Mouse (Mus musculus) T-helper 1 cell (primary cell): ENCODE data around the gene Madd.

Experiments
- in situ Hi-C: fragments of 300-600 bp; cut with MboI, MseI; formaldehyde crosslinking; loops from one replicate; pipeline ENCODE4 v1.15.1; 2025; ENCODE audit warnings: high pct_unique_total_duplicates

Gene Madd

DNA sequence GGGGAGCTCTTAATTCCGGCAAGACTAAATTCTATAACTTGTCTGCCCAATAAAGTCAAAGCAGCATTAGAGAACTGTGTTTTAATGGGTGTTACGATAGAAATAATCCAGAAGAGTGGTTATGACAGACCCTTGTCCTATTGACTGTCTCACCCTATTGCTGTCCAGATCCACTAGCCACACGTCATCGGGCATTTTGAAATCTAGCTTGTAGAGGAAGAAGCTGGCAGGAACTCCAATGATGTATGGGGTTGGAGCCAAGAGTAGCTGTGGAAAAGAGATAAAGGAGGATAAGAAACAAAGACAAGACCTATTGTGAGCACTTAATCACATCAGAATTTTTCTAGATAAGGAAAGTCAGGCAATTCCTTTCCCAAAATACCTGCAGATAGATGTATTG, 8.1 kb downstream of the Madd start:
- in situ Hi-C loops, result no loop called here

- in situ Hi-C loops, result loop anchor here (10.0 kb wide), 2 partner anchors 405 to 445 kb away; no protein-coding TSS in a partner anchor
Measured at GRCm38 (mm10) chr2:91169587-91170322, 13.9 kb downstream of the Madd start.

DNA sequence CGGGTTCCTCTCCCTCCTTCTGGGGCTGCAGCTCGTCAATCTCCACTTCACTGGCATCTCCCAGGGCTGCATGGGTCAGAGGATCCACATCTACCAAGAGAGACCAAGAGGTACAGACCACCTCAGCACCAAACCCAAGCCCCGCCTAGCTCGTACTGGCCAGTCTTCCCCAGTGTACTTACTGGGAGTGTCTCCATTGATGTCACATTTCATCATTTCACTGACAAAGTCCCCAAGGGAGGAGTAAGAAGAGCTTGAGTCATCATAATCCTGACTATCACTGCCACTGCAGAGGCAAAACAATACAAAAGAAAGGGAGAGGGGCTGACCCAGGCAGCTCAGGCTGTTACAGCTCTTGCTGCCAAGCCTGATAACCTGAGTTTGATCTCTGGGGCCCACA, 16.0 kb downstream of the Madd start:
- in situ Hi-C loops, result loop anchor here (10.0 kb wide), 2 partner anchors 407 to 443 kb away; no protein-coding TSS in a partner anchor

- in situ Hi-C loops, result loop anchor here (10.0 kb wide), 2 partner anchors 410 to 440 kb away; no protein-coding TSS in a partner anchor
Measured at GRCm38 (mm10) chr2:91164991-91165390, 18.6 kb downstream of the Madd start.

DNA sequence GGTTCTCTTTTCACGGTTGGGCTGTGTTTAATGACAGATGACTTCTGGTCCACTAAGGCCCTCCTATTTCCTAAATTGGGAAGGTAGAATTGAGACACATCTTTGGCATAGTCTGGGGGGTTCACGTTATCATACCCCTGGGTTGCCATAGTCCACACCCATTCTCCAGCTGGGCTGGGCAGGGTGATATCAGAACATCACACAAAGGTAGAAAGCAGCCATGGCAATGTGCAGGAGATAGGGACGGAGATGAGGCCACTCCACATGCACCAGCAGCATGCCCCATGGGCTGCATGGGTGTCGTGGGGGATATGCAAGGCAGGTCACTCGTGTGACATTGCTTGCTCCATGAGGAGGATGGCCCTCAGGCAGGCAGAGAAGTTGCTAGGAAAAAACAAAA, 20.1 kb downstream of the Madd start:
- in situ Hi-C loops, result loop anchor here (10.0 kb wide), 2 partner anchors 411 to 439 kb away; no protein-coding TSS in a partner anchor

DNA sequence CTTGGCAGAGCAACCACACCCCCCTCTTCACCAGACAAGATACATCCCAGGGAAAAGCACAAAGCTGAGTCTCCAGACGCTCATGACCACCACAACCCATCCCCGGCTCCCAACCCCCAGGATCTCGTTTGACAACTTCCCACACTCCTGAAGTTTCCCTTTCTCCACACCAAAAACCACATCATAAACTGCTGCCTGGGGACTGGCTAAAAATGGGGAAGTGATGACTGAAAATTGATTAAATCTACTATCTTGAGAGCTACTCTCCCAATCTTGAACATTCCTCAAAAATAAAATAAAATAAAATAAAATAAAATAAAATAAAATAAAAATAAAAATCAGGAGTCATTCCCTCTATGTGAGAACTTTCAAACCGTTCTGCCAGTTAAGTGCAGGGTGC, 20.7 kb downstream of the Madd start:
- in situ Hi-C loops, result loop anchor here (10.0 kb wide), 2 partner anchors 412 to 438 kb away; no protein-coding TSS in a partner anchor

GRCm38 (mm10) chr2:91160591-91160990, 23.0 kb downstream of the Madd start:
- in situ Hi-C loops, result loop anchor here (10.0 kb wide), 2 partner anchors 414 to 436 kb away; no protein-coding TSS in a partner anchor

DNA sequence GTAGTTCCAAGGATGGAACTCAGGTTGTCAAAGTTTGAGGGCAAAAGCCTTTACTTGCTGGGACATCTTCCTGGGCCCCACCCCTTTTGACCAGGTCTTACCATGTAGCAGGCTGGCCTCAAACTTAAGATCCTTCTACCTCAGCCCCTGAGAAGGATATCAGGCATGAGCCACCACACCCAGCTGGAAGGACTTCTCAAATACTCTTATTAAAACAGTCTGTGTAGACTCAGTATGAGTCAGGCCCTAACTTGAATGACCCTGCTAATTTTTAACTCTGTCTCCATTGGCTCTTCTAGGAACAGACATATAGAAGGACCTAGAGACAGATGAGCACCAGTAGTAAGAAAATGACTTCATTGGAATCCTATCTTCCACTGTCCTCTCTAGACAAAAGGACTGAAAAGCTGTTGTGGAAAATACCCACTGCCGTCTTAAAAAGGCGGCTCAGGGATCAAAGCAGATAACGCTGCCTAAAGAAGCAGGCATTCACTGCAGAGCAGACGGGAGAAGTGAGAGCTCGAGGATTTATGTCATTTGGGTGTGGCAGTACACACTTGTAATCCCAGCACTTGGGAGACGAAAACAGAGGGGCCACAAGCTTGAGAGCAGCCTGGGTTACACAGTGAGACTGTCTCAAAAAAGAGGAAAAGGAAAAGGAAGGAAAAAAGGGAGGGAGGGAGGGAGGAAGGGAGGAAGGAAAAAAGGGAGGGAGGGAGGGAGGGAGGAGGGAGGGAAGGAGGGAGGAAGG, 26.5 kb downstream of the Madd start:
- in situ Hi-C loops, result no loop called here

GRCm38 (mm10) chr2:91154091-91154490, 29.5 kb downstream of the Madd start:
- in situ Hi-C loops, result loop anchor here (5.0 kb wide), 1 partner anchor 38 kb away; no protein-coding TSS in a partner anchor

- in situ Hi-C loops, result loop anchor here (5.0 kb wide), 1 partner anchor 39 kb away; no protein-coding TSS in a partner anchor
Measured at GRCm38 (mm10) chr2:91152885-91153377, 30.7 kb downstream of the Madd start.

- in situ Hi-C loops, result loop anchor here (5.0 kb wide), 1 partner anchor 41 kb away; no protein-coding TSS in a partner anchor
Measured at GRCm38 (mm10) chr2:91151331-91151730, 32.3 kb downstream of the Madd start.

GRCm38 (mm10) chr2:91148101-91148500, 35.5 kb downstream of the Madd start:
- in situ Hi-C loops, result no loop called here

- in situ Hi-C loops, result no loop called here
Measured at GRCm38 (mm10) chr2:91143401-91143800, 40.2 kb downstream of the Madd start.

- in situ Hi-C loops, result no loop called here
Measured at GRCm38 (mm10) chr2:91142920-91143319, 40.7 kb downstream of the Madd start.

DNA sequence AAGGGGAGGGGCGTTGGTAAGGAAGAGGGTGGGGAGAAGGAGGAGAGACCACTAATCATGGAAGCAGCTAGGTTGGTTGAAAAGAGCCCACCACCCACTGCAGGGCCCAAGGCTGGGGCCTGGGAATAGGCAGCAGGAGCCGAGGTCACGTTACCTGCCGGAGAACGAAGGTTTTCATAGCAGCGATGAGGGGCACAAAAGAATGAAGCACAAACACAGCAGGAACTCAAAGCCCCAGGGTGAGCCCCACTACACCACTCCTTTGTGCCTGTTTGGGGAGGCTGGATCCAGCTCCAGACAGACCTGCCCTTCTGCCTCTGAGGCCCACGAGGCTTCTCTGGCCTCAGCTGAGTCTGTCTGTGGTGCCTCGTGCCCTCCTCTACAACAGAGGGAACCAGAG, 43.9 kb downstream of the Madd start:
- in situ Hi-C loops, result no loop called here

- in situ Hi-C loops, result no loop called here
Measured at GRCm38 (mm10) chr2:91139311-91139710, 44.3 kb downstream of the Madd start.

DNA sequence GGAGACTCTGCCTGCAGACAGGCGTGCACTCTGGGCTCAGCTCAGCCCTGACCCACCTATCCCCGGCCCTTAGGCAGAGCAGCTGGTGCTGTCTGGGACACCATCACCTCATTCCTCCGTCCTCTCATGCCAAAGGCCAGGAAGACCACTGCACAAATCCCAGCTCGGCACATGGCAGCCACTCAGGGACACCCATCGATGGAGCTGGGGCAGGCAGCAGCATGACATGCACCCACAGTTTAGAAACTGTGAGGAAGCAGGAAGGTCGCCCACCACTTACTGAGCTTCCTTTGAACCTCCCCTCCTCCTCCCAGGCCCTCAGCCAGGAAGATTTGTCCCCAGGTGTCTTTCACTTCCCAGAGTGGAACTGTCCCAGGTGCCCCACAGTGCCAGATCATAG, 46.2 kb downstream of the Madd start:
- in situ Hi-C loops, result no loop called here

GRCm38 (mm10) chr2:91136513-91137412, 46.9 kb downstream of the Madd start:
- in situ Hi-C loops, result no loop called here

DNA sequence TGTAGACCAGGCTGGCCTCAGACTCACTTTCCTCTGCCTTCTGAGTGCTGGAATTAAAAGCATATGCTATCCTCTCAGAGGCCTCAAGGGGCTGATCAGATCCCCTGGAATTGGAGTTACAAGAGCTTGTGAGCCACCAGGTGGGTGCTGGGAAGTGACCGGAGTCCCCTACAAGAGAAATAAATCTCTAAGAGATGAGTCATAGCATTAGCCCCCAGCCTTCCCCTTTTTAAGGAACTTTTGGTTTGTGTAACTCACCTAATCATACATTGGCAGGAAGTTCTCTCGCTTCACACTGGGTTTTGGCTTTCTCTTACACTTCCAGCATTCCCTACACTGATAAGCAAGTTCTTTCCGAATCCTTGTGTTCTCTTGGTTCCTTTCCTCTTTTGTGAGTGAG, 51.6 kb downstream of the Madd start:
- in situ Hi-C loops, result no loop called here

- in situ Hi-C loops, result no loop called here
Measured at GRCm38 (mm10) chr2:91131251-91131650, 52.4 kb downstream of the Madd start.

DNA sequence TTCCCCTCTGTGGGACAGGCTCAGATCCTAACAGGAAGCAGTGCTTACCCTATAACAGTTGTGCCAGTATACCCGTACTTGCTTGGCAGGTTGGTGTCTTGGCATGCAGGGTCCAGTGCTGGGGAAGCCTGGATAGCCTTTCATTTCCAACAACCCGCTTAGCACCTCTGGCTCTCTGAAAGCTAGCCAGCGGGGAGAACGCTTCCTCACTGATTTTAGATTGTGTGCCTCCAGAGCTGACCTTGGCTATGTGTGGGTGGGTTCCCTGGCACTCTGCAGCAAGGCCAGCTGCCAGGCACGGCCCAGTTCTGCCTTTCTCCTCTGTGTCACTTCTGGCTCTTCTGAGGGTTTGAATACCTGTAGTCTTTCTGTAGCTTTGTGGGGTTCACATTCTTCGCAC, 53.5 kb downstream of the Madd start:
- in situ Hi-C loops, result no loop called here
